Mouse (Mus musculus) megakaryocyte-erythroid progenitor cell, adult 5 weeks (primary cell): Measurements from ENCODE around the gene Gstk1. TPM values are rescaled to one million over a fixed set of nuclear protein-coding genes. Genes with fewer than 3 reads are reported as not detected.

Experiments
- polyA plus RNA-seq: library from polyadenylated mRNA; stranded (reverse); fragments of >175 nt; gene quantifications from 2 replicates; pipeline ENCODE4 v1.2.3, GENCODE M21; 2012

Gstk1 gene
- 0.81 and 1.2 TPM in 2 replicates for polyA plus RNA-seq

GRCm38 (mm10) chr6:42245711-42246353, at the start of gene Gstk1:
Gstk1 (plus strand) TSS chr6:42245935.

GRCm38 (mm10) chr6:42215028-42215427, 30.7 kb upstream of the Gstk1 start, which contains the start of gene Tas2r144:
Tas2r144 (plus strand) TSS chr6:42215328.

GRCm38 (mm10) chr6:42261524-42262170, 15.9 kb downstream of the Gstk1 start, which contains the start of gene Tmem139:
Tmem139 (plus strand) TSS chr6:42261970.

GRCm38 (mm10) chr6:42264626-42265312, 19.0 kb downstream of the Gstk1 start, which contains the start of gene Casp2:
Casp2 (plus strand) TSS chr6:42264985.

GRCm38 (mm10) chr6:42286448-42286847, 40.7 kb downstream of the Gstk1 start, which contains the start of gene Clcn1:
Clcn1 (plus strand) TSS chr6:42286685.

Other genes with a start within 250 kb of the Gstk1 start
- not detected in 2 replicates for gene Sva, start 207.5 kb upstream of the Gstk1 start, polyA plus RNA-seq
- gene Tas2r139, start 105.0 kb upstream of the Gstk1 start, polyA plus RNA-seq: not detected in 2 replicates
- not detected in 2 replicates for gene Tas2r144, start 30.6 kb upstream of the Gstk1 start, polyA plus RNA-seq
- gene Tmem139, start 16.0 kb downstream of the Gstk1 start, polyA plus RNA-seq: not detected in 2 replicates
- gene Casp2, start 19.1 kb downstream of the Gstk1 start, polyA plus RNA-seq: 7.7 and 9.5 TPM in 2 replicates
- 0.02 and 0.06 TPM in 2 replicates for gene Clcn1, start 40.8 kb downstream of the Gstk1 start, polyA plus RNA-seq
- 0.05 TPM in 1 of 2 replicates, not detected in the other for gene Fam131b, start 78.7 kb downstream of the Gstk1 start, polyA plus RNA-seq
- gene Zyx, start 103.7 kb downstream of the Gstk1 start, polyA plus RNA-seq: 1,535 and 1,622 TPM in 2 replicates
- 0.11 and 0.14 TPM in 2 replicates for gene Epha1, start 127.3 kb downstream of the Gstk1 start, polyA plus RNA-seq
- not detected in 2 replicates for gene Tas2r143, start 154.3 kb downstream of the Gstk1 start, polyA plus RNA-seq
- not detected in 2 replicates for gene Tas2r135, start 159.5 kb downstream of the Gstk1 start, polyA plus RNA-seq
- 0.08 TPM in 1 of 2 replicates, not detected in the other for gene Tas2r126, start 188.6 kb downstream of the Gstk1 start, polyA plus RNA-seq
- not detected in 2 replicates for gene Olfr458, start 219.3 kb downstream of the Gstk1 start, polyA plus RNA-seq
- gene Olfr457, start 230.4 kb downstream of the Gstk1 start, polyA plus RNA-seq: not detected in 2 replicates
- not detected in 2 replicates for gene Olfr456, start 241.3 kb downstream of the Gstk1 start, polyA plus RNA-seq